Mouse (Mus musculus) brown adipose tissue, adult 24 weeks (tissue): Measurements from ENCODE around the gene Slc6a13. TPM values are rescaled to one million over a fixed set of nuclear protein-coding genes. Genes with fewer than 3 reads are reported as not detected.

Source experiments
- H3K27ac ChIP-seq: fragments of 200-500 bp; replicated peaks from 2 replicates; pipeline ENCODE4 v1.5.1; 2012; ENCODE audit warnings: low read depth, mild to moderate bottlenecking, low read length
- H3K4me1 ChIP-seq: fragments of 200-500 bp; 2 replicates; pipeline ENCODE4 v1.6.1; 2012; ENCODE audit warnings: low read length, mixed read lengths; ENCODE audit not compliant: control insufficient read depth, insufficient read depth, insufficient read length
- H3K4me3 ChIP-seq: fragments of 200-500 bp; 2 replicates; pipeline ENCODE4 v1.5.1; 2012; ENCODE audit warnings: low read depth, mild to moderate bottlenecking, low read length, moderate library complexity; ENCODE audit not compliant: insufficient read depth
- polyA plus RNA-seq: library from polyadenylated mRNA; stranded (reverse); fragments of >200 nt; gene quantifications from 2 replicates; pipeline ENCODE4 v1.2.4, GENCODE M21; 2012; ENCODE audit not compliant: missing spikeins, insufficient read depth, insufficient read length

The Slc6a13 gene
- polyA plus RNA-seq, 1 experiment = 4.9 TPM

DNA sequence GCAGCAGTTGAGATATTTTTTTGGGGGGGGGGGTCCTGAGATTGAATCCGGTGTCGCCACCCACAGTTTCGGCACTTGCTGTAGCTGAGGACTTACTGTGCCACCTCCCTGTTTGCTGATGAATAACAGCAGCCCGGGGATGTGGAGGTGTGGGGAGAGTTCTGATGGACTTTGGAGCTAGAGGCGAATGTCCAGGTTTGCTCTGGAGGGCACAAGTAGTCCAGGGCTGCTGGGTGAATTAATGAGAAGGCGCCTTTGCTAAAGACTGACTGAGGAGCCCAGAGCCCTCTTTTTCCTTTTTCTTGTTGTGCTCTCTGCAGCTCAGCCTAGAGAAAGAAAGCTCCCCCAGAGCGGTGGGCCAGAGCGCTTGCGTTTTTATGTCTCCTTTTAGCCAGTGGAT lies 4.6 kb downstream of the Slc6a13 start:
- Histone ChIP-seq H3K27ac (peak overlapping the region; percentile 97), H3K4me3 (no peak overlapping the region), H3K4me1 (peaks cover 13% of the 10 kb centered on the region; the same call in 1 of the 2 replicates)

DNA sequence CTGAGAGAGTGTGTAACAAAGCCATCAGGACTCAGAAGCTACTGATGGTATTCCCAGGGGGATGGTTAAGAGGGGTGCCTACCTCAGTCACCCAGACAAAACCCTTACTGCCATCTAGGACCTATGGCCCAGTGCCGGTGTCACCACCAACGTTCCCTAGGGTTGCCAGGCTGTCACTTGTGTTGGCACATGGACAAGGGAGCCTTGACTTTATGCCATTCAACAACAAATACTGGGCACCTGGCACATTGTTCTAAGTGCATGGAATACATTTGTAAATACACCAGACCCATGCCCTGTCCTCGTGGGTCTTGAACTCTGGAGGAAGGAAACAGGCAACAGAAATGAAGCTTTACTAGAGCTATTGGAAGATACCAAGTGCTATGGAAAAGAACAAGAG lies 5.5 kb downstream of the Slc6a13 start:
- peak overlapping the region; percentile 59 for H3K27ac ChIP-seq
- H3K4me3 ChIP-seq = no peak overlapping the region
- peaks cover 13% of the 10 kb centered on the region; the same call in 1 of the 2 replicates for H3K4me1 ChIP-seq

GRCm38 (mm10) chr6:121310984-121311383 lies 11.0 kb downstream of the Slc6a13 start:
- H3K27ac ChIP-seq = no peak overlapping the region
- no peak overlapping the region for H3K4me3 ChIP-seq
- peaks cover 4% of the 10 kb centered on the region; the same call in 1 of the 2 replicates for H3K4me1 ChIP-seq

GRCm38 (mm10) chr6:121319099-121319498 lies 19.1 kb downstream of the Slc6a13 start:
- Histone ChIP-seq H3K27ac (no peak overlapping the region), H3K4me3 (no peak overlapping the region), H3K4me1 (0 out of 2 replicates have a peak, but pooled peaks cover 2% of the 10 kb centered on the region)

GRCm38 (mm10) chr6:121322381-121323110 lies 22.5 kb downstream of the Slc6a13 start:
- no peak overlapping the region for H3K4me3 ChIP-seq
- peaks cover 9% of the 10 kb centered on the region; the same call in 1 of the 2 replicates for H3K4me1 ChIP-seq
- H3K27ac ChIP-seq = no peak overlapping the region

- peaks cover 9% of the 10 kb centered on the region; the same call in 1 of the 2 replicates for H3K4me1 ChIP-seq
- no peak overlapping the region for H3K4me3 ChIP-seq
- no peak overlapping the region for H3K27ac ChIP-seq
Measured at GRCm38 (mm10) chr6:121325298-121325697, 25.3 kb downstream of the Slc6a13 start.

DNA sequence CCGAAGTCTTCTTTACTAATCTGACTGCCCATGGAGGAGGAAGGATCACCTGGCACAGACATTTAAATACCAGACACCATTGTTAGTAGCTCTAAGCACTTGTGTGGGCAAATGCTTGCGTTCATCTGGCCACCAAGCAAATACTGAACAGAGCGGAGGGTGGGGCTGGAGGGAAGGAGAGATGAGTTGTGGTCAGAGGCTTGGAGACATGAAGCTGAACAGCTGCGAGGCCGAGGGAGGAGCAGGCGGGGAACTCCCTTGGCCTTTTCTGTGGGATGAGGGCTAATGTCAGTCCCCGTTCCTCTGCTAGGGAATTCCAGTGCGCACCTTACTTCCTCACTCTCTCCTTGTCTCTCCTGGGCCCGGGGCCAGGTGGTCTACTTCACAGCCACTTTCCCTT lies 25.7 kb downstream of the Slc6a13 start:
- Histone ChIP-seq H3K4me1 (peaks cover 9% of the 10 kb centered on the region; the same call in 1 of the 2 replicates), H3K27ac (no peak overlapping the region), H3K4me3 (no peak overlapping the region)

DNA sequence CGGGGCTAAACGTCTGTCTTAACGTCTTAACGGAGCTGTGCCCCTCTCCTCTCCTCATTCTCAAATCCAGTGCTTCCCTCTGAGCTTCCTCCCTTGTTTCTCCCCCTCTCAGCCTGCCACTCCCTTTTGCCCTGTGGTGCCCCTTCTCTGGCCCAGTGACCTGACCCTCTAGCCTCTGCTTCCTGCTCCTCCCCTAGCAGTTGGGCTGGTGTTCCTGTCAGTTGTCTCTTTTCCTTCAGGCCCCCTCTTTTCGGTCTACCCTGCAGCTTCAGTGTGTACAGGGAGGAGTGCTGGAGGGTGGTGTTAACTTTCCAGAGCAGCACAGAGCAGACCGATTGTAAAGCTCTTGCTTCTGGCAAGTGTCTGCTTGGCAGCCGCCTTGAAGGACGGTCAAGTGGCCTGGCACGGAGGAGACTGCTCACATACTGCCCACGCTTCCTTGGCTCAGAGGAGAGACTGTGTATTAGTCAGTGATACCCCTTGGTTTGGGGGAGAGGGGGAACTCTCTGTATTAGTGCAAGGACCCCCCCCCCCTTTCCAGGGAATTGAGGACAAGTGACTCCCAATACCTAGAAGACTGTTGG lies 26.6 kb downstream of the Slc6a13 start:
- Histone ChIP-seq H3K4me3 (no peak overlapping the region), H3K4me1 (peaks cover 9% of the 10 kb centered on the region; the same call in 1 of the 2 replicates), H3K27ac (no peak overlapping the region)

DNA sequence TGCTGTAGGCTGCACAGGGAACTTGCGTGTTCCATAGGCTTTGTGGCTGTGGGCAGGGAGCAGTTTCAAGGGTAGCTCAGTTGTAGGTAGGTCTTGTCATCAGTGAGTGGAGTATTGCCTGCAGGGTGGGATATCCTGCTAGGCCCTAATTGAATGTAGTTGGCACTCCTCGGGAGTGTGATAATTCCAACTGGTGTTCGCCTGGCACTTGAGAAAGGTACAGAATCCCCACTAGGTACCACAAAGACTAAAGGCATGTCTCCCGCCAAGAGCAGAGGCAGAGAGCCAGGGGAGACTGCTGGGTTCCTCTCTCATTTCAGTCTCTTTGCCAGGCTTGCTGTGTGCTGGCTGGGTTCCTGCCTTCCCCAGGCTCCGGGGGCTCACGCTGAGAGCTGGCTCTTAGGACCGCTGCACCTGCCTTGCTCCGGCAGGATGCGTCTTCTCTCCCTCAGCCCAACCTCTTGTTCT lies 28.4 kb downstream of the Slc6a13 start:
- H3K27ac ChIP-seq = no peak overlapping the region
- H3K4me1 ChIP-seq = peaks cover 7% of the 10 kb centered on the region; the same call in 1 of the 2 replicates
- H3K4me3 ChIP-seq = no peak overlapping the region

DNA sequence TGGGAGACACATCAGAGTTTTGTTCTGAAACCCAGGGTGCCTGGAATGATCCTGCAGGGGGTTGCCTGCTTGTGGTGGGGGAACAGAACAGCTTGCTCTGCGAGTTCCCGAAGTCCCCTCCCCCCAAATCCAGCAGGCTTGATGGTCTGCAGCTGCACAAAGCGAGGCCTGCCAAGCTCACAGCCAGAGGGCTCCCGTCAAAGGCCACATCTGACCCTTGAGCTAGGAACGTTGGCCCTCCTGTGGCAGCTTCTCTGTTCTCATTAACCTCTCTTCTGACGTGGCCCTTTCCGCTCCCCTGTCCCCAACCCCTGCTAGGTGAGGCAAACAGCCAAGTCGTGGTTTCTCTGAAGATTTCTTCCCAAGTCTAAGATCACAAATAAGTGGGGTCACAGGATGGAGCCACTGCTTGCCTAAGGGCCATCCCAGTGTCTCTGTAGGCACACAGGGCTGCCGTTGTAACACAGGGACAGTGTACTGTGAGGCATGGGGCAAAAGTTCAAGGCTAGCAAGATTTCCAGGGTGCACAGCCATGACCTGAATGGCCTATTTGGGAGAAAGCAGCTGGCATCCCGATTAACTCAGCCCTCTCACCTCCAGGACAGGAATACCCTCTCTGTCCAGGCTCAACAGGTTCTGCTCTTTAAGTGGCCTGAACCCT lies 30.0 kb downstream of the Slc6a13 start:
- Histone ChIP-seq H3K27ac (no peak overlapping the region), H3K4me3 (no peak overlapping the region), H3K4me1 (peaks cover 7% of the 10 kb centered on the region; the same call in 1 of the 2 replicates)

- H3K4me1 ChIP-seq = no peaks in the 10 kb centered on the region
- H3K4me3 ChIP-seq = no peak overlapping the region
- no peak overlapping the region for H3K27ac ChIP-seq
Measured at GRCm38 (mm10) chr6:121335841-121336240, 35.8 kb downstream of the Slc6a13 start.

DNA sequence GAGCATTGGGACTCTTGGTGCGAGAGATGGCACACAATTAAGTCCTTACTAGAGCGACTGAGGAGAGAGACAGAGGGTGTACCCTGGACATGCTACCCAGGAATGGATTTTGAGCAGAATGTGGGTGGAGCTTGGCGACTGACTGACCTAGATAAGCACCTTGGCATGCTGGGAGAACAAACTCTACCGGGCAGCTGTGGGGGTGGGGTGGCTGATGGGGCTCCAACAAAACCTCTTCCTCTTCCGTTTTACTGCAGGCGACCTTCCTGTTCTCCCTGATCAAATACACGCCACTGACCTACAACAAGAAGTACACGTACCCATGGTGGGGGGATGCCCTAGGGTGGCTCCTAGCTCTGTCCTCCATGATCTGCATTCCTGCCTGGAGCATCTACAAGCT lies 36.5 kb downstream of the Slc6a13 start:
- H3K27ac ChIP-seq = no peak overlapping the region
- H3K4me1 ChIP-seq = no peaks in the 10 kb centered on the region
- H3K4me3 ChIP-seq = no peak overlapping the region

GRCm38 (mm10) chr6:121337229-121337628 lies 37.2 kb downstream of the Slc6a13 start:
- no peak overlapping the region for H3K4me3 ChIP-seq
- H3K4me1 ChIP-seq = no peaks in the 10 kb centered on the region
- no peak overlapping the region for H3K27ac ChIP-seq

DNA sequence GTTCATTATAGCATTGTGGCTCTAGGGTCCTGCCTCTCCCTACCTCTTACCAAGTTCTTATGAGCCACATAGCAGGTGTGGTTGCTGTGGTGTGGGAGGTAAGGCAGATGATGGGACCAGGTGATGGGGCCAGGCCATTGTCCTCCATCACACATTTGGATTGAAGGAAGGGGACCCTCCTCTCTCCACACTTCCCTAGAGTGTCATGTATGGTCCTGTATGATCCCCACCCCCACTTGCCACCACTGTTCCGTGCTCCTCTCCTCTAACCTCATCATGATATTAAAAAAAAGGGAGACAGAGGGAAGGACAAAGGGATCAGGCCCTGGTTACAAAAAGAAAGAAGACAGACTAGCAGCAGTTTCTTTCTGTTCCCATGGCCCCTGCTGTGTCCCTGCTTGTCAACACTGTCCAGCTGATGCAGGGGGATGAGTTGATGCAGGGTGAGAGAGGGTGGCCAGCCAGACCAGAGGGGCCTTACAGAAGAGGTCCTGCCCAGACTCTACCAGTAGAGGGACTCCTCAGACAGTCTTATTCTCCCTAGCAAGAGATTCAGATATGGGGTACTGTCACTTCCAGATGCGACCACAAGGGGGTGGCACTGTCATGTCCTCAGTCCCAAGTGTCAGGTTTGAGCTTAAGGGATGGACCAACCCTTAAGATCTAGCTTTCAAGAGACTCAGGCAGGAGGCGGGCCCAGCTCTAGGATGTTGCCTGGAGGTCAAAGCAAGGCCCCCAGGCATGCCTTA lies 37.9 kb downstream of the Slc6a13 start:
- Histone ChIP-seq H3K4me3 (no peak overlapping the region), H3K4me1 (no peaks in the 10 kb centered on the region), H3K27ac (no peak overlapping the region)

DNA sequence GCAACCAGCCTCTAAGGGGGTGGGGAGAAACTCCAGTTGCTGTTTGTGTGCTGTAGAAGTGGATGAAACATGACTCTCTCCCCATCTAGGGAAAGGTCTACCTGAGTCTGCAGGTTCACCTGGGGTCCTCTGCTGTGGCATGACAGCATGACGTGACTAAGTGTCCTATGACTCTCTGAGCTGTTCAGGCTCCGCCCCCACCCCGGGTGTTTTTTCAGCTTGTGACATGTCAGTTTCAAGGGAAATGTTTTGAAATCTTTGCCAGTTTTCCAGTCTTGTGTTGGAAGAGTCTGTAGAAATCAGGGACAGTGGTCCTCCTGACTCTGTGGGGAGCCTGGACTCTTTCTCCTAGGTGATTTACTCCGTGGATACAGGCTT lies 38.5 kb downstream of the Slc6a13 start:
- H3K4me1 ChIP-seq = no peaks in the 10 kb centered on the region
- no peak overlapping the region for H3K27ac ChIP-seq

More for the DNA sequence above, 38.5 kb downstream of the Slc6a13 start:
- H3K4me3 ChIP-seq = no peak overlapping the region
